Comparison of ENCODE assay signal across 7 mouse cellular contexts in genomic region chr6:115717715-115718558, GRCm38 (mm10). TPM values are rescaled to one million over a fixed set of nuclear protein-coding genes. Genes with fewer than 3 reads are reported as not detected.
DNase-seq lines count a peak whose midpoint lies in the region; ATAC-seq and TF ChIP-seq lines count a peak whose summit lies in the region.

No protein-coding gene starts in this region.

- H3K27ac ChIP-seq in intestine, embryonic 15.5 days = peak overlapping the region; percentile 84
- peak overlapping the region; percentile 48; the same call in 1 of the 2 replicates for H3K27ac ChIP-seq in liver, postnatal 0 days (ENCODE audit: low read depth)
- no peak overlapping the region for H3K27ac ChIP-seq in neural tube, embryonic 12.5 days

- ATAC-seq in granulocyte monocyte progenitor cell, adult 5-6 weeks (replicated peaks; ENCODE audit: poor library complexity, severe bottlenecking) = peak; percentile 83
- peak; percentile 96 for ATAC-seq in intestine, embryonic 15.5 days
- ATAC-seq in liver, postnatal 0 days = peak; percentile 90
- ATAC-seq in neural tube, embryonic 12.5 days (ENCODE audit: low FRiP score, low read depth) = peak; percentile 94

- TF ChIP-seq EP300 in liver, postnatal 0 days (IDR thresholded peaks at IDR 0.05; ENCODE audit: low read depth) = no peak

- peaks cover 11% of the 10 kb centered on the region; the same call in 1 of the 2 replicates for H3K4me1 ChIP-seq in intestine, embryonic 15.5 days (replicated peaks)
- H3K4me1 ChIP-seq in liver, postnatal 0 days (ENCODE audit: insufficient read depth) = peaks cover 7% of the 10 kb centered on the region
- peaks cover 10% of the 10 kb centered on the region for H3K4me1 ChIP-seq in neural tube, embryonic 12.5 days

- WGBS in intestine, embryonic 15.5 days = 4% methylated on average over 15 of the region's 15 CpGs
- 2% methylated on average over 15 of the region's 15 CpGs for whole genome bisulfite sequencing in liver, postnatal 0 days (ENCODE audit: insufficient replicate concordance)
- 2% methylated on average over 15 of the region's 15 CpGs for WGBS in neural tube, embryonic 12.5 days

- H3K9ac ChIP-seq in intestine, embryonic 15.5 days = no peak overlapping the region
- H3K9ac ChIP-seq in liver, postnatal 0 days (replicated peaks) = peak overlapping the region; percentile 58
- peak overlapping the region; percentile 36; the same call in 1 of the 2 replicates for H3K9ac ChIP-seq in neural tube, embryonic 12.5 days

- DNase-seq in T-cell, adult 2 months (ENCODE audit: low spot score) = peak; percentile 55
- DNase-seq in embryo, embryonic 10 days (ENCODE audit: low spot score) = peak; percentile 85
- peak; percentile 52 for DNase-seq in liver, postnatal 0 days
- peak; percentile 85 for DNase-seq in yolk sac, embryonic 10.5 days (ENCODE audit: low spot score)

- peak overlapping the region; percentile 15; the same call in 1 of the 2 replicates for H3K4me3 ChIP-seq in intestine, embryonic 15.5 days (replicated peaks)
- H3K4me3 ChIP-seq in liver, postnatal 0 days (ENCODE audit: low read depth, low read length) = peak overlapping the region; percentile 39
- 0 out of 2 replicates have a peak overlapping the region, but pooled peaks have one; percentile 13 for H3K4me3 ChIP-seq in neural tube, embryonic 12.5 days

- no peaks in the 10 kb centered on the region for H3K27me3 ChIP-seq in intestine, embryonic 15.5 days (replicated peaks)
- no peaks in the 10 kb centered on the region for H3K27me3 ChIP-seq in liver, postnatal 0 days (ENCODE audit: insufficient read depth, low read length)
- H3K27me3 ChIP-seq in neural tube, embryonic 12.5 days (replicated peaks) = no peaks in the 10 kb centered on the region

- peak overlapping the region; percentile 55 for H3K4me2 ChIP-seq in intestine, embryonic 15.5 days (replicated peaks)
- H3K4me2 ChIP-seq in liver, postnatal 0 days (ENCODE audit: low read depth, low read length) = peak overlapping the region; percentile 76
- peak overlapping the region; percentile 56 for H3K4me2 ChIP-seq in neural tube, embryonic 12.5 days (replicated peaks)

- no peaks in the 10 kb centered on the region for H3K9me3 ChIP-seq in intestine, embryonic 15.5 days
- H3K9me3 ChIP-seq in liver, postnatal 0 days (ENCODE audit: low read length) = no peaks in the 10 kb centered on the region
- H3K9me3 ChIP-seq in neural tube, embryonic 12.5 days = no peaks in the 10 kb centered on the region

- TF ChIP-seq CTCF in liver, postnatal 0 days (IDR thresholded peaks at IDR 0.05; ENCODE audit: low read depth) = peak; percentile 56

- H3K36me3 ChIP-seq in intestine, embryonic 15.5 days = no peaks in the 10 kb centered on the region
- H3K36me3 ChIP-seq in liver, postnatal 0 days (replicated peaks; ENCODE audit: insufficient read depth, low read length) = no peaks in the 10 kb centered on the region
- no peaks in the 10 kb centered on the region for H3K36me3 ChIP-seq in neural tube, embryonic 12.5 days

RNA-seq across cellular contexts. Expression of gene Raf1, which starts 41.5 kb away (rescaled TPM):
- 116 and 120 TPM in 2 replicates for total RNA-seq in granulocyte monocyte progenitor cell, adult 5-6 weeks (2014; fragmentation: Nextera tagmentation)
- 60.2 and 65.5 TPM in 2 replicates for total RNA-seq in granulocyte monocyte progenitor cell, adult 5-6 weeks (2017)
- 76.2 and 79.5 TPM in 2 replicates for polyA plus RNA-seq in intestine, embryonic 15.5 days (2015; fragmentation: Nextera tagmentation; extraction: Ambion mirVana)
- polyA plus RNA-seq in liver, postnatal 0 days (2015; fragmentation: Nextera tagmentation; extraction: Ambion mirVana) = 39.6 and 43.5 TPM in 2 replicates
- 158 and 173 TPM in 2 replicates for polyA plus RNA-seq in neural tube, embryonic 12.5 days (2016; fragmentation: Nextera tagmentation; extraction: Ambion mirVana)

RNA-seq across cellular contexts. Expression of gene Tmem40, which starts 44.3 kb away (rescaled TPM):
- 11.4 and 12.3 TPM in 2 replicates for total RNA-seq in granulocyte monocyte progenitor cell, adult 5-6 weeks (2014; fragmentation: Nextera tagmentation)
- total RNA-seq in granulocyte monocyte progenitor cell, adult 5-6 weeks (2017) = 17.4 and 25.3 TPM in 2 replicates
- polyA plus RNA-seq in intestine, embryonic 15.5 days (2015; fragmentation: Nextera tagmentation; extraction: Ambion mirVana) = 0.78 and 1.2 TPM in 2 replicates
- polyA plus RNA-seq in liver, postnatal 0 days (2015; fragmentation: Nextera tagmentation; extraction: Ambion mirVana) = 18.9 and 21.2 TPM in 2 replicates
- polyA plus RNA-seq in neural tube, embryonic 12.5 days (2016; fragmentation: Nextera tagmentation; extraction: Ambion mirVana) = 1.4 and 1.8 TPM in 2 replicates

RNA-seq across cellular contexts. Expression of gene Cand2, which starts 56.4 kb away (rescaled TPM):
- total RNA-seq in granulocyte monocyte progenitor cell, adult 5-6 weeks (2014; fragmentation: Nextera tagmentation) = 2.2 and 2.9 TPM in 2 replicates
- 0.95 and 1.2 TPM in 2 replicates for total RNA-seq in granulocyte monocyte progenitor cell, adult 5-6 weeks (2017)
- polyA plus RNA-seq in intestine, embryonic 15.5 days (2015; fragmentation: Nextera tagmentation; extraction: Ambion mirVana) = 16.8 and 17.2 TPM in 2 replicates
- polyA plus RNA-seq in liver, postnatal 0 days (2015; fragmentation: Nextera tagmentation; extraction: Ambion mirVana) = 0.59 and 0.61 TPM in 2 replicates
- polyA plus RNA-seq in neural tube, embryonic 12.5 days (2016; fragmentation: Nextera tagmentation; extraction: Ambion mirVana) = 29.5 and 31.7 TPM in 2 replicates

Comparison
In these comparisons a context has a peak if more than half of its experiments do, and no peak if none do; other contexts are left out.
1. RNA of gene Cand2, which starts 56.4 kb away (polyA plus RNA-seq): 29.5 to 31.7 TPM in neural tube, embryonic 12.5 days and 16.8 to 17.2 TPM in intestine, embryonic 15.5 days; 0.59 to 0.61 TPM in liver, postnatal 0 days; every median in the first group is over 10 times any median in the second.
2. Peak in every context shown above with its lines, with median percentiles within 50 percentile points of each other: DNase-seq, ATAC-seq, H3K4me2 ChIP-seq and H3K4me3 ChIP-seq.